Mouse (Mus musculus) bone marrow, adult 2 months (tissue): Measurements from ENCODE around the gene Catsperz.

ENCODE experiments used
- CTCF ChIP-seq: fragments of 200-500 bp; IDR thresholded peaks from 2 replicates; pipeline ENCODE4 v1.5.1; 2011; ENCODE audit warnings: low read length, control low read depth; ENCODE audit not compliant: control insufficient read depth, insufficient read depth
- POLR2A ChIP-seq: fragments of 200-500 bp; IDR thresholded peaks from 2 replicates; pipeline ENCODE4 v1.6.1; 2011; ENCODE audit warnings: low read depth, mild to moderate bottlenecking, control low read depth, low read length, borderline replicate concordance; ENCODE audit not compliant: control insufficient read depth

- TF ChIP-seq CTCF (no peak), POLR2A (no peak)
Measured at GRCm38 (mm10) chr19:6907811-6908540, 17.2 kb downstream of the Catsperz start.
